Mouse (Mus musculus): Measurements from ENCODE around the gene Ice2.

DNA sequence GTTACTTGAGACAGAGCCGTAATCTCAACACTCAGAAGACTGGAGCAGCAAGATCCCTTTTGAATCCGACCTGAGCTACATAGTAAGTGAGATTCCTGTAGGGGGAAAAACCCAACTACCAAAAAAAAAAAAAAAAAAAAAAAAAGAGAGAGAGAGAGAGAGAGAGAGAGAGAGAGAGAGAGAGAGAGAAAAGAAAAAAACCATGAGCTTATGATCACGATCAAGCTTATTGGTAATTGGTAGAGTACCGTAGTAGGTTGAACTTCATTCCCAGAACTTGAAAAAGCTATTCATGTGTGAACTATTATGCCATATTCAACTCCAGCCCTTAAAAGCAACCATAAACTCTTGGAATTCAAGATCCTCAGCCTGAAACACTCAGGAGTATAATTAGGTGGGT is 57.0 kb downstream of the Ice2 start:
- TF ChIP-seq EP300 (optimal IDR thresholded peaks at IDR 0.05), result no peak
- TF ChIP-seq CTCF (IDR thresholded peaks at IDR 0.05; ENCODE audit: low read depth), result no peak
